Mouse (Mus musculus): ENCODE measurements at regions not wholly inside any gene's neighbourhood (a gene's known extent, or its start where the extent isn't known, plus 50 kb on each side); places are given as distances from the start of the nearest gene placed in this dataset.

DNA sequence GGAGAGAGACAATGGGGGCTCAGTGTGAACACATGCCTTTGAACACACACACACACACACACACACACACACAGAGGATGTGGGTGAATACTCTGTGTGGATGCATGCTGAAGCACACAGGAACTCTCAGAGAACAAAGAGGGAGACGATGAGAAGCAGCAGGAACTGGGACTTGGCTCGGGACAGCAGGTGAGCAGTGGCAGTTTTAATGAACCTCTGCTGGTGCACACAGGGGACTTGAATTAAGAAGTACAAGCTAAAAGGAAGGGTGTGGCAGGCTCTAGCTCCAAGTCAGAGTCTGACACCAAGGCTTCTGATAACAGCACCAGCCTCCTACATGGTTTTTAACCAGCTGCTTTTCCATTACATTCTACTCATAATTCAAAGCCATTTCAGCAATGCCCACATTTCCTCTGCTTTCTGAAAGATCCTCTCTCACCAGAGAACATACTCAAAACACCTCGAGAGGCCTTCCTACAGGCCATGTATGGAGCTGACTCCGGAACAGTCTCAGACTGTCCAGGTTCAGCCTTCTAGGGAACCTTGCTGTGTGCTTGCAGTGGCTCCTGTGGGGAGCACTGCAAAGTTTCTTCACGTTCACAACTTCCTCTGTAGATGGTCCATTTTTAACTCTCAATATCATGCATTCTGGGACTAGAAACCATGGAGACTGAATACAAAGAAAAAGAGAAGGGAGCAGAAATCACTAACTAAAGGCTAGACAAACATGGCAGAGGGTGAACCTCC is 206.9 kb upstream of the Smim15 start:
- WGBS: 36% methylated on average over 5 of the region's 5 CpGs
- ATAC-seq (ENCODE audit: low FRiP score): no peak
- Histone ChIP-seq H3K27me3 (no peaks in the 10 kb centered on the region), H3K4me3 (no peak overlapping the region), H3K27ac (0 out of 2 replicates have a peak overlapping the region, but pooled peaks have one; percentile 26), H3K9ac (no peak overlapping the region), H3K4me1 (peaks cover 43% of the 10 kb centered on the region), H3K9me3 (replicated peaks) (no peaks in the 10 kb centered on the region), H3K36me3 (no peaks in the 10 kb centered on the region), H3K4me2 (replicated peaks) (no peak overlapping the region)

DNA sequence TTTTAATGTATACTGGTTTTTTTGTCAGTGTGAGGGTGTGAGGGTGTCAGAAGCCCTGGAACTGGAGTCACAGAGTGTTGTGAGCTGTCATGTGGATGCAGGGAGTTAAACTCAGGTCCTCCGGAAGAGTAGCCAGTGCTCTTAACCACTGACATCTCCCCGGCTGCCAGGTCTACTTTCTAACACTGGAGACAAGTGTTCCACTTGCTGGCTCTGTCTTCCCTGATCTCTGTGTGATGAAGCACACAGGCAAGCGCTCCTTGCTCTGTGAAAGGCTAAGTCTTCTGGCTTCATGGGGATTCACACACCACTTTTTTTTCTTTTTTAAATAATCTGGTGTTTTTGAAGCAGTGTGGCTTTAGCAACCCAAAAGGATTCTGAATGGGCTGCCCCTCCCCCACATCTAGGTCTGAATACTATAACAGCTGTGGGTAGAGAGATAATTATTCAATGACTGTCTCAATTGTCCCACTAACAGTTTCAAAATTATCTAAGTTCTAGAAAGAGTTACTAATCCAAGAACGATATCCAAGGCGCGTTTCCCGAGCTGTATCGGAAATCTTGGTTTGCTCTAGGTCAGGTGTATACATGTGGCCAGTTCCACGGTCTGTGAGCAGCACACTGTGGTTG is 208.4 kb upstream of the Smim15 start:
- H3K4me1 ChIP-seq: peaks cover 53% of the 10 kb centered on the region
- no peak for ATAC-seq (ENCODE audit: low FRiP score)
- H3K27me3 ChIP-seq: no peaks in the 10 kb centered on the region
- H3K36me3 ChIP-seq: no peaks in the 10 kb centered on the region
- no peak overlapping the region for H3K4me3 ChIP-seq
- no peak overlapping the region for H3K9ac ChIP-seq
- no peak overlapping the region for H3K27ac ChIP-seq
- WGBS: 56% methylated on average over 9 of the region's 9 CpGs
- no peak overlapping the region for H3K4me2 ChIP-seq (replicated peaks)
- H3K9me3 ChIP-seq (replicated peaks): no peaks in the 10 kb centered on the region

DNA sequence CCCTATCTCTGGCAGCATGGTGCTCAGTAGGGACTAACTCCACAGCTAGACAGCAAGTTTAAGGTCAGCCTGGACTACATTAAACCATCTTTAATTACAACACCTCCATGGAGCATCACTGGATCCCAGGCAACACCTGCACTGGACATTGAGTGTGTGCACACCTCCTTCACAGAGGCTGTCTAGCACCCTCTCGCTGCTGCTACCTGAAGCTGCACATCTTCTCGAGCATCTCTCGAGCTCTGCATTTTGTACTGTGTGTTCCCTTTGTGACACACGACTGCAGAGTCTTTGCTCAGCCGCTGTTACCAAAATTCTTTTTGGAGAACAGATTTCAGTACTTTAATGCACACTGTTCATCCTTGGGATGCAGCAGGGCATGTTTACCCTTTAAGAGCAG is 212.2 kb upstream of the Smim15 start:
- H3K4me1 ChIP-seq: peaks cover 48% of the 10 kb centered on the region

DNA sequence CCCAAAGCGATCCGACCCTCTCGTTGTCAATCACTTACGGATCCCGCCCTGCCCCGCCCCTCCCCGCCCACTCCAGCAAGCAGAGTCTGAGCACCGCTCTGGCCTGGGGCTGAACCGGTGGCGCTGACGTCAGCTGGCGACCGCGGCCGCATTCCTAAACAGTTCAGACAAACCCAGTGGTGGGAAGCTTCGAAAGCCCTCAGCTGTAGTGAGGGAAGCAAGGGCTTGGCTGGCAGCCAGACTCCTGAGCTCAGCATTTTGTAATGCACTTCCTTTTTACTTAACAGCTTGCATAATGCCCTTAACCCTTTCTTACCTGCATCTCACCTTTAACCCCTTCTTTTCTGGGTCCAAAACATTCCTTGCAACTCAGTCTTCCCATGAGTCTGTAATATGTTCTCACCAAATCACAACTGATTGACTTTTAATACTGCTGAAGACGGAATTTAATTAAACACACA is 213.0 kb upstream of the Smim15 start:
- ATAC-seq (ENCODE audit: low FRiP score): peak; percentile 98
- Histone ChIP-seq H3K27ac (no peak overlapping the region), H3K4me3 (peak overlapping the region; percentile 12; the same call in 1 of the 2 replicates), H3K27me3 (no peaks in the 10 kb centered on the region), H3K4me1 (peaks cover 50% of the 10 kb centered on the region), H3K9me3 (replicated peaks) (no peaks in the 10 kb centered on the region), H3K4me2 (replicated peaks) (peak overlapping the region; percentile 41), H3K36me3 (no peaks in the 10 kb centered on the region), H3K9ac (no peak overlapping the region)
- 2% methylated on average over 17 of the region's 17 CpGs for WGBS

More for the DNA sequence above, 212.2 kb upstream of the Smim15 start:
- H3K9ac ChIP-seq: no peak overlapping the region
- H3K4me3 ChIP-seq: no peak overlapping the region
- no peaks in the 10 kb centered on the region for H3K36me3 ChIP-seq
- no peaks in the 10 kb centered on the region for H3K9me3 ChIP-seq (replicated peaks)
- 0 out of 2 replicates have a peak, but pooled peaks have one; percentile 14 for ATAC-seq (ENCODE audit: low FRiP score)
- H3K27ac ChIP-seq: no peak overlapping the region
- 59% methylated on average over 5 of the region's 5 CpGs for WGBS
- no peaks in the 10 kb centered on the region for H3K27me3 ChIP-seq
- H3K4me2 ChIP-seq (replicated peaks): no peak overlapping the region

DNA sequence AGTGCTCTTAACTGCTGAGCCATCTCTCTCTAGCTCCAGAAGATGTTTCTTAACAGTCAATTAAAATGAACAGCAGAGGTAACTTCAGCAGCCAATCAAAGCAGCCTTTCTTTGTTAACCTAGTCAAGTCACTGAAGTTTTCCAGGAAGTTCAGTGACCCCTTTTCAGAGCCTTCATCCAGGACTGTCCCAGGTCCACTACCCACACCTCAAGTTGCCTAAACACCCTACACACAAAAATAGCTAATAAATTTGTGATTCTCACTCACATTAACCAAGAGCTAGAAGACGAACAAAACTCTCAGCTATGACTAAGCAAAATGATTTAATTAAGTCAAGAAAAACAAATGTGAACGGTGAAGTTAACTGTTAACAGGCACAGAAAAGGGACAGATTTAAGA is 214.0 kb upstream of the Smim15 start:
- Histone ChIP-seq H3K4me2 (replicated peaks) (no peak overlapping the region), H3K9ac (no peak overlapping the region), H3K4me1 (peaks cover 46% of the 10 kb centered on the region), H3K27ac (no peak overlapping the region), H3K36me3 (no peaks in the 10 kb centered on the region), H3K9me3 (replicated peaks) (no peaks in the 10 kb centered on the region), H3K27me3 (no peaks in the 10 kb centered on the region), H3K4me3 (no peak overlapping the region)
- WGBS: 82% methylated on average over 2 of the region's 2 CpGs
- ATAC-seq (ENCODE audit: low FRiP score): no peak

DNA sequence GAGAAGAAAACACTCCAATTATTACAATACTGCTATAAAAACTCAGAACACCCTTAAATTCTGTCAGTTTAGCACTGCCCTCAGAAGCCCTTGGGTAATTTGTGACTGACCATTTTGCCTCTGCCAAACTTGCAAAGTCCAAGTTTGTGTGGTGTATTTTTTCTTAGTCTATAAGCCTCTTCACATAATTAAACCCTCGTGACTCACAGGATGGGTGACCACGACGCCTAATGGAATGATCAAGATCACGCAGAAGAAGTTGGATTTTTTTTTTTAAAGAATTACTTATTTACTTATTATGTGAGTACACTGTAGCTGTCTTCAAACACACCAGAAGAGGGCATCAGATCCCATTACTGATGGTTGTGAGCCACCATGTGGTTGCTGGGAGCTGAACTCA is 214.4 kb upstream of the Smim15 start:
- Histone ChIP-seq H3K4me2 (replicated peaks) (no peak overlapping the region), H3K36me3 (no peaks in the 10 kb centered on the region), H3K4me3 (no peak overlapping the region), H3K9ac (no peak overlapping the region), H3K9me3 (replicated peaks) (no peaks in the 10 kb centered on the region), H3K27ac (no peak overlapping the region), H3K4me1 (peaks cover 45% of the 10 kb centered on the region), H3K27me3 (no peaks in the 10 kb centered on the region)
- no peak for ATAC-seq (ENCODE audit: low FRiP score)
- 96% methylated on average over 4 of the region's 4 CpGs for WGBS

DNA sequence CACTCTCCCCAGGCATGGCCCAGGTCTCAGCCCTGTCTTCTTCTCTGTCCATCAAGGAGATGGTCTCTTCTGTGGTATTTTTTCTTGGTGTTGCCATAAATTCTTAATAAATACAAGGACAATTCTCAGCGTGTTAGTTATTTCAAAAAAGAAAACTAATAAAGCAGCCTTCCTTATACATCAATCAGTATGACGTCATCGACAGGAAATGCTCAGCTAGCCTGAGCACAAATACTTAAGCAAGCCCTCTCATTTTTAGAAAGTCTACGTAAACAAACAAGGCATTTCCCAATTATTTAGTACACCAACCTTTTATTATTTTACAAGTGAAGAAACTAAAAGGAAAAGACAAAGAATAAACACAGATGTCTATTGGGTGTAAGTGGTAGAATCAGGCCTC is 218.6 kb upstream of the Smim15 start:
- ATAC-seq (ENCODE audit: low FRiP score): no peak
- H3K4me2 ChIP-seq (replicated peaks): no peak overlapping the region
- H3K36me3 ChIP-seq: no peaks in the 10 kb centered on the region
- 81% methylated on average over 4 of the region's 4 CpGs for WGBS
- no peak overlapping the region for H3K9ac ChIP-seq
- H3K27me3 ChIP-seq: no peaks in the 10 kb centered on the region
- H3K4me1 ChIP-seq: peaks cover 30% of the 10 kb centered on the region
- no peaks in the 10 kb centered on the region for H3K9me3 ChIP-seq (replicated peaks)
- H3K4me3 ChIP-seq: no peak overlapping the region
- H3K27ac ChIP-seq: no peak overlapping the region

DNA sequence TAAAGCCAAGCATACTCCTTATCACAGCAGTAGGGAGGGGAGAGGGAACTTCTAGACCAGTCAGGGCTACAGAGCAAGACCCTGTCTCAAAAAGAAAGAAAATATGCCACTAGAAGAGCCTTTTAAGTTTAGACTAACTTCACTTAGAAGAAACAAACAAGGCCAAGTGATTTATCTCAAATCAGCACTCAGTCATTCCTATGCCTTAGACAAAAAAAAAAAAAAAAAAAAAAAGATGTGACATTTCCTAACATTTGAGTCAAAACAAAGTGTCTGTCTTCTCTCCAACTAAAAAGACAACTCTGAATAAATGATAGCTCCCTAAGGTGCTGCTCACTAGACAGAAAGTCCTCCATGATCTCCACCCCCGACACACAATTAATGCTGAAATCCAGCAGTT is 220.9 kb upstream of the Smim15 start:
- Histone ChIP-seq H3K4me2 (replicated peaks) (no peak overlapping the region), H3K27ac (no peak overlapping the region), H3K4me3 (no peak overlapping the region), H3K4me1 (peaks cover 35% of the 10 kb centered on the region), H3K36me3 (no peaks in the 10 kb centered on the region), H3K9ac (no peak overlapping the region), H3K27me3 (no peaks in the 10 kb centered on the region), H3K9me3 (replicated peaks) (no peaks in the 10 kb centered on the region)
- no peak for ATAC-seq (ENCODE audit: low FRiP score)
- 64% methylated on average over 1 of the region's 1 CpGs for WGBS

DNA sequence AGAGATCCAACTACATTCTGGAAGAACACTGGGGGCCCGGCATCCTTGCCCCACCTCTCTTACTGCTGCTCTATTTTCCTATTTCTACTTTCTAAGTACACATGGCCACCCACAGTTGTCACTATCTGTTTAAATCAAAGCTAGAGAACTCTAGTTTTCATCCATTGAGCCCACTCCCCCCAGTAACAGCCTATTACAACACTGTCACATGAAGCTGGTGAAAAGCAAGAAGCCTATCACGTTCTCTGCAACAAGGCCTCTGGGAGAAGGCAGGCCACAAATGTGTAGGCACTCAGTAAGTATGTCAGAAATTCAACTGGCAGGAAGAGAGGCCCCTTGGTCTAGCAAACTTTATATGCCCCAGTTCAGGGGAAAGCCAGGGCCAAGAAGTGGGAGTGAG is 222.0 kb upstream of the Smim15 start:
- 77% methylated on average over 2 of the region's 2 CpGs for WGBS
- no peaks in the 10 kb centered on the region for H3K9me3 ChIP-seq (replicated peaks)
- H3K4me3 ChIP-seq: no peak overlapping the region
- no peak for ATAC-seq (ENCODE audit: low FRiP score)
- H3K4me2 ChIP-seq (replicated peaks): no peak overlapping the region
- H3K27me3 ChIP-seq: no peaks in the 10 kb centered on the region
- no peak overlapping the region for H3K27ac ChIP-seq
- H3K4me1 ChIP-seq: peaks cover 28% of the 10 kb centered on the region
- no peaks in the 10 kb centered on the region for H3K36me3 ChIP-seq
- H3K9ac ChIP-seq: no peak overlapping the region

DNA sequence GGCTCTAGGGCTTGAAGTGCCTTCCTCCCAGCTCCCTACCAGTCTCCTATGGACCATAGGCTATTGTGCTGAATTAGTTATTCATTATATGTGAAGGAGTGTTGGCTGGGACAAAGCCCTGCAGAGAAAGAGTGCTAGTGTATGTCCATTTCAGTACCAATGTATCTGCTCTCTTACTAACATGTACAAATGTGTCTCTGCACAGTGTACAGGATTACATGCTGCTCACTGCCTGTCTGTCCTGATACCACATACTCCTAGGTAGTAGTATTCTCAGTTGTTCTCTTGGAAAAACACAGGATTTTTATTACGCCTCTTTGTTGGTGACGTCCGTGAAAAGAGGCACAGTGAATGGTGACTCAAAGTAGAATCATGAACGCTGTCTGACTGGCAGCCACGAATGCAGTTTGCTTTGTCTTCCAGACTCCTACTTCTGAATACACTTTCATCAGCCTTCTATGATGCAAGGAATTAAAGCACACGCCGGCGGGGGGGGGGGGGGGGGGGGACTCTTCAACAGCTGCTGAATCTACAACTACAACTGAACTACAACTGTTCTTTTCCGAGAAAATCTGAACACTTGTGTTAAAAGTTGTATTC is 230.6 kb upstream of the Smim15 start:
- Histone ChIP-seq H3K4me2 (replicated peaks) (no peak overlapping the region), H3K27me3 (no peaks in the 10 kb centered on the region), H3K4me1 (peaks cover 39% of the 10 kb centered on the region), H3K9me3 (replicated peaks) (no peaks in the 10 kb centered on the region), H3K27ac (peak overlapping the region; percentile 57), H3K9ac (no peak overlapping the region), H3K36me3 (no peaks in the 10 kb centered on the region), H3K4me3 (no peak overlapping the region)
- WGBS: 32% methylated on average over 9 of the region's 9 CpGs
- ATAC-seq (ENCODE audit: low FRiP score): peak; percentile 36

DNA sequence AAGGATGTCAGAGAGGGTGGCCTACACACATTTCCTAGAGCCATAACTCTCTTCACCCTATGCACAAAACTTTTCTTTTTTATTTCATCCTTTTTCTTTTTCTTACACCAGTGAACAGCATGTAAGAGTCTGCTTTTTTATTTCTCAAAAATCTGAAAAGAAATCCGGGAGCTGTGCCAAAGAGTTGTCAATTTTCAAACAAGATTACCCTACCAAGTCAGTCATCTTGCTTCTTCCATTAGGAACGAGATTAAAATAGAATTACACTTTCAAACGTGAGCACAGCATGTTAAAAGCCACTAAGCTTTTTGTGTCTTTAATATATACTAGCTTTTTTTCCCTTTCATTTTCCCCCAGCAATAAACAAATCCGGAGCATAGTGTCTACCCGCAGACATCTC is 232.2 kb upstream of the Smim15 start:
- Histone ChIP-seq H3K27ac (no peak overlapping the region), H3K36me3 (no peaks in the 10 kb centered on the region), H3K4me2 (replicated peaks) (no peak overlapping the region), H3K4me1 (peaks cover 36% of the 10 kb centered on the region), H3K4me3 (no peak overlapping the region), H3K9ac (no peak overlapping the region), H3K27me3 (no peaks in the 10 kb centered on the region), H3K9me3 (replicated peaks) (no peaks in the 10 kb centered on the region)
- no peak for ATAC-seq (ENCODE audit: low FRiP score)
- WGBS: 72% methylated on average over 5 of the region's 5 CpGs

DNA sequence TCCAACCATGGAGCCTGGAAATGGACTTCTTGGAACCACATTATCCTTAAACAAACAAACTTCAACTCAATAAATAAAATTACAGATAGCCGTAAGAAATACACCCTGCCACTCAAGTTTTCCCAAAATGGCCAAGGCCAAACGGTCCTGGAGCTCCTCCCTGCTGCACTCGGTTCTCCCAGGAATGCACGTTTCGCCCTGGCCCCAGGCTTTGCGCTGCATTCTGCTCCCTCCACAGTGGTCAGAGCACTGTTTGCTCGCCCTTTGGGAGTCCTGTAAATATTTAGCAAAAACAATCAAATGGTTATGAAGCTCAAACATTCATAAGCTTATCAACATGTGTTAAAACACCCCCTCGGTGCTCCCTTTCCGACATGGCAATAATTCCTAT is 233.4 kb upstream of the Smim15 start:
- Histone ChIP-seq H3K27ac (no peak overlapping the region), H3K36me3 (no peaks in the 10 kb centered on the region), H3K4me1 (peaks cover 36% of the 10 kb centered on the region), H3K4me3 (no peak overlapping the region), H3K27me3 (no peaks in the 10 kb centered on the region), H3K4me2 (replicated peaks) (no peak overlapping the region), H3K9ac (no peak overlapping the region), H3K9me3 (replicated peaks) (no peaks in the 10 kb centered on the region)
- 74% methylated on average over 9 of the region's 9 CpGs for WGBS
- ATAC-seq (ENCODE audit: low FRiP score): no peak

Measured in hindbrain, embryonic 12.5 days (tissue).